Mouse (Mus musculus) frontal cortex, postnatal 25 days (tissue): ENCODE data around the gene Alad.
"Not testable (repeated sequence)": the region's sequence is repeated elsewhere in the genome, so short reads cannot be mapped to it uniquely, and the experiment has no call there.

ENCODE experiments used
- DNase-seq, 2 experiments: peaks; one replicate each; pipeline ENCODE4 v3.0.0; 2022; ENCODE audit warnings: low spot score in 2 of 2

The Alad gene

GRCm38 (mm10) chr4:62486162-62486696, 33.5 kb downstream of the Alad start:
- DNase-seq, result no peak

GRCm38 (mm10) chr4:62485450-62486161, 34.1 kb downstream of the Alad start:
- DNase-seq, result no peak

GRCm38 (mm10) chr4:62484928-62485327, 34.8 kb downstream of the Alad start:
- DNase-seq, result no peak

GRCm38 (mm10) chr4:62480709-62481605, 38.8 kb downstream of the Alad start:
- DNase-seq, result no peak

GRCm38 (mm10) chr4:62479937-62480708, 39.6 kb downstream of the Alad start, which contains the start of gene Bspry:
Gene Bspry, plus strand, starts transcription at chr4:62480053.
- DNase-seq, result no peak

GRCm38 (mm10) chr4:62479593-62479936, 40.2 kb downstream of the Alad start:
- not testable (repeated sequence) for DNase-seq

GRCm38 (mm10) chr4:62477542-62478244, 42.0 kb downstream of the Alad start:
- no peak for DNase-seq

GRCm38 (mm10) chr4:62475793-62476192, 43.9 kb downstream of the Alad start:
- no peak for DNase-seq

- DNase-seq, result no peak
Measured at GRCm38 (mm10) chr4:62475131-62475530, 44.6 kb downstream of the Alad start.

- DNase-seq, result no peak
Measured at GRCm38 (mm10) chr4:62472071-62472470, 47.6 kb downstream of the Alad start.

- DNase-seq, result peak; percentile 69 to 74
Measured at GRCm38 (mm10) chr4:62470598-62471051, 49.1 kb downstream of the Alad start, which contains the start of gene Wdr31. Gene Wdr31, minus strand, starts transcription at chr4:62470896.

GRCm38 (mm10) chr4:62468158-62468557, 51.6 kb downstream of the Alad start:
- DNase-seq, result no peak

- DNase-seq, result no peak
Measured at GRCm38 (mm10) chr4:62463124-62463523, 56.6 kb downstream of the Alad start.

GRCm38 (mm10) chr4:62460348-62460747, 59.4 kb downstream of the Alad start:
- no peak for DNase-seq
